In the genomic region with DNA sequence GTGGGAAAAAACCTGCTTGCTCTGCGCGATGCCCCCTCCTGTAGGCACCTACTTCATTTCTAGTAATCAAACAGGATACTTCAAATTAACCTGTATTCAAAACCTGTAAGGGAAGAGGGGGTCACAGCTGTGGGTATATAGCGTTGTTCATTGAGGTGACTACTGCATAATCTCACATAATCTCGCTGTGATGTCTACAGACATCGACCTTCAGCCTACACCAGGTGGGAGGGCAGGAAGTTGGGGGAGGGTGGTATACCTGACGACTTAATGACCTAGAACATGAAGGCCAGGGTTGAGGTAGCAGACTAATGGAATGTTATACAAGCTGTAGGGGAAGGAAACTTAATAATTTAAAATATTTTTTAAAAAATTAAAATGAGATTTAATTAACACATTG, we compare ENCODE assay signal across 26 mouse cellular contexts. TPM values are rescaled to one million over a fixed set of nuclear protein-coding genes. Genes with fewer than 3 reads are reported as not detected.
DNase-seq lines count a peak whose midpoint lies in the region; ATAC-seq lines count a peak whose summit lies in the region.
"Had no signal": no experiment of that assay in that cellular context is flagged by ENCODE, and none has a peak within 500 bp of the region (broad histone marks: within the 10 kb centered on the region; RNA-seq: fewer than 3 reads in every experiment).

No protein-coding gene starts in this region.

- DNase-seq in kidney, postnatal 36 days: no peak
- DNase-seq in CD4-positive helper T cell, adult 2 months (ENCODE audit: low read depth, low spot score): peak; percentile 48
- no peak for DNase-seq in lung, postnatal 36 days
- DNase-seq in adrenal gland, postnatal 36 days: no peak
- DNase-seq: cerebellum, adult 9-10 months; gastrocnemius, postnatal 10 days; layer of hippocampus, postnatal 36 days; lung, adult 18-20 months; lung, postnatal 14 days; midbrain, embryonic 14.5 days; right cerebral cortex, adult 18-20 months; right cerebral cortex, postnatal 4 days; thymus, postnatal 4 days had no signal

- 44% methylated on average over 6 of the region's 6 CpGs for WGBS in kidney, embryonic 16.5 days

- H3K27ac ChIP-seq in kidney, embryonic 16.5 days (ENCODE audit: low read length): peak overlapping the region; percentile 43; the same call in 1 of the 2 replicates
- H3K27ac ChIP-seq: embryonic facial prominence, embryonic 10.5 days; forebrain, embryonic 15.5 days; hindbrain, embryonic 10.5 days; liver, embryonic 12.5 days; neural tube, embryonic 12.5 days had no signal

- no peaks in the 10 kb centered on the region for H3K36me3 ChIP-seq in kidney, embryonic 16.5 days (ENCODE audit: insufficient read depth, low read length)
- H3K36me3 ChIP-seq: embryonic facial prominence, embryonic 10.5 days; forebrain, embryonic 15.5 days; hindbrain, embryonic 10.5 days; limb, embryonic 13.5 days; liver, embryonic 12.5 days; neural tube, embryonic 12.5 days had no signal

- no peaks in the 10 kb centered on the region for H3K27me3 ChIP-seq in kidney, embryonic 16.5 days (ENCODE audit: insufficient read depth, low read length)
- H3K27me3 ChIP-seq: forebrain, embryonic 15.5 days; limb, embryonic 13.5 days; liver, embryonic 12.5 days; megakaryocyte, embryonic 14.5 days; neural tube, embryonic 12.5 days had no signal

- H3K4me1 ChIP-seq in kidney, embryonic 16.5 days (ENCODE audit: insufficient read depth, low read length): peaks cover 20% of the 10 kb centered on the region
- H3K4me1 ChIP-seq: hindbrain, embryonic 10.5 days; neural tube, embryonic 12.5 days had no signal

- H3K4me3 ChIP-seq in kidney, embryonic 16.5 days (ENCODE audit: low read length): no peak overlapping the region
- H3K4me3 ChIP-seq: embryonic facial prominence, embryonic 10.5 days; forebrain, embryonic 15.5 days; hindbrain, embryonic 10.5 days; layer of hippocampus, adult 2 months; limb, embryonic 13.5 days; liver, embryonic 12.5 days; megakaryocyte, embryonic 14.5 days; neural tube, embryonic 12.5 days had no signal

- H3K4me2 ChIP-seq in kidney, embryonic 16.5 days (replicated peaks; ENCODE audit: low read depth, low read length): no peak overlapping the region
- H3K4me2 ChIP-seq: forebrain, embryonic 15.5 days; heart, embryonic 11.5 days; limb, embryonic 13.5 days; liver, embryonic 12.5 days; neural tube, embryonic 12.5 days had no signal

- no peak overlapping the region for H3K9ac ChIP-seq in kidney, embryonic 16.5 days (replicated peaks; ENCODE audit: low read length)
- H3K9ac ChIP-seq: forebrain, embryonic 15.5 days; limb, embryonic 13.5 days; liver, embryonic 12.5 days; neural tube, embryonic 12.5 days had no signal

- ATAC-seq in kidney, embryonic 16.5 days (ENCODE audit: low FRiP score, low TSS enrichment): peak; percentile 16; the same call in 1 of the 2 replicates
- ATAC-seq in CD4-positive, CD25-positive, alpha-beta regulatory T cell, adult 4 months: peak; percentile 36
- ATAC-seq in inflammation-experienced regulatory T-cells, adult 6 months: peak; percentile 47
- ATAC-seq: forebrain, embryonic 15.5 days; hindbrain, embryonic 16.5 days; liver, embryonic 12.5 days had no signal

- H3K9me3 ChIP-seq in kidney, embryonic 16.5 days (ENCODE audit: low read length): no peaks in the 10 kb centered on the region
- H3K9me3 ChIP-seq: embryonic facial prominence, embryonic 10.5 days; forebrain, embryonic 15.5 days; hindbrain, embryonic 10.5 days; limb, embryonic 13.5 days; liver, embryonic 12.5 days; megakaryocyte, embryonic 14.5 days; neural tube, embryonic 12.5 days had no signal

RNA-seq across cellular contexts. Expression of gene Slc23a2, which starts 29.6 kb away (rescaled TPM):
- 15.2 and 17.7 TPM in 2 replicates for polyA plus RNA-seq in kidney, embryonic 16.5 days (2015; fragmentation: Nextera tagmentation; extraction: Ambion mirVana)
- 10 to 100 TPM; 14.0 to 16.4 TPM for polyA plus RNA-seq in CD4-positive, CD25-positive, alpha-beta regulatory T cell, adult 4 months (2017; shearing (Covaris generic))
- polyA plus RNA-seq in inflammation-experienced regulatory T-cells, adult 6 months (2017; shearing (Covaris generic)): 10 to 100 TPM; 11.6 to 12.1 (median 11.8) TPM
- total RNA-seq in adrenal gland, postnatal 36 days (2021): 100 to 1,000 TPM in 1 of 2 experiments, 10 to 100 TPM in 1; 85.9 to 282 TPM
